Mouse (Mus musculus) forebrain, embryonic 14.5 days (tissue): Measurements from ENCODE around the gene Gm21764. TPM values are rescaled to one million over a fixed set of nuclear protein-coding genes. Genes with fewer than 3 reads are reported as not detected.
"Not testable (repeated sequence)": the region's sequence is repeated elsewhere in the genome, so short reads cannot be mapped to it uniquely, and the experiment has no call there.

Experiments used
- ATAC-seq: fragments of 200-750 bp; cut with Nextera tagmentation; 2 replicates; pipeline ENCODE4 v1.8.0; 2017; ENCODE audit warnings: mild to moderate bottlenecking, moderate library complexity
- DNase-seq: peaks from one replicate; pipeline ENCODE4 v3.0.0-alpha.2; 2015; ENCODE audit warnings: low spot score
- H3K27ac ChIP-seq: fragments of 300-500 bp; sonication (generic); 2 replicates; pipeline ENCODE4 v1.5.1; 2014; ENCODE audit warnings: low read depth, mild to moderate bottlenecking, control low read depth, low read length, moderate library complexity
- H3K27me3 ChIP-seq: fragments of 300-500 bp; sonication (generic); replicated peaks from 2 replicates; pipeline ENCODE4 v1.6.1; 2014; ENCODE audit warnings: low read length, control low read depth, mixed read lengths; ENCODE audit not compliant: control insufficient read depth, insufficient read depth
- H3K36me3 ChIP-seq: fragments of 300-500 bp; sonication (generic); 2 replicates; pipeline ENCODE4 v1.6.1; 2014; ENCODE audit warnings: low read length, control low read depth; ENCODE audit not compliant: control insufficient read depth, insufficient read depth
- H3K4me1 ChIP-seq: fragments of 300-500 bp; sonication (generic); 2 replicates; pipeline ENCODE4 v1.6.1; 2014; ENCODE audit warnings: antibody characterized with exemption, low read length, control low read depth; ENCODE audit not compliant: control insufficient read depth, insufficient read depth
- H3K4me2 ChIP-seq: fragments of 300-500 bp; sonication (generic); 2 replicates; pipeline ENCODE4 v1.6.1; 2014; ENCODE audit warnings: mild to moderate bottlenecking, control low read depth, low read length
- H3K4me3 ChIP-seq: fragments of 300-500 bp; sonication (generic); 2 replicates; pipeline ENCODE4 v1.5.1; 2014; ENCODE audit warnings: low read depth, low read length, control low read depth
- H3K9ac ChIP-seq: fragments of 300-500 bp; sonication (generic); 2 replicates; pipeline ENCODE4 v1.6.1; 2014; ENCODE audit warnings: mild to moderate bottlenecking, low read length, control low read depth, moderate library complexity
- H3K9me3 ChIP-seq: fragments of 300-500 bp; sonication (generic); replicated peaks from 2 replicates; pipeline ENCODE4 v1.6.1; 2016; ENCODE audit warnings: low read length, control low read depth, mixed read lengths; ENCODE audit not compliant: control insufficient read depth
- whole genome bisulfite sequencing: fragments of 180-500 bp; shearing (Covaris S2); extraction: QIAGEN DNeasy Blood & Tissue Kit; methylation state at CpG from one replicate; pipeline ENCODE4 v1.1.7; 2014; 5-methylcytosine and 5-hydroxymethylcytosine counted together
- polyA plus RNA-seq: library from polyadenylated mRNA; unstranded; fragments of >200 nt; fragmentation: Nextera tagmentation; extraction: Ambion mirVana; gene quantifications from 2 replicates; pipeline ENCODE4 v1.2.1, GENCODE M21; 2014

Gm21764 gene
- not detected in 2 replicates for polyA plus RNA-seq

DNA sequence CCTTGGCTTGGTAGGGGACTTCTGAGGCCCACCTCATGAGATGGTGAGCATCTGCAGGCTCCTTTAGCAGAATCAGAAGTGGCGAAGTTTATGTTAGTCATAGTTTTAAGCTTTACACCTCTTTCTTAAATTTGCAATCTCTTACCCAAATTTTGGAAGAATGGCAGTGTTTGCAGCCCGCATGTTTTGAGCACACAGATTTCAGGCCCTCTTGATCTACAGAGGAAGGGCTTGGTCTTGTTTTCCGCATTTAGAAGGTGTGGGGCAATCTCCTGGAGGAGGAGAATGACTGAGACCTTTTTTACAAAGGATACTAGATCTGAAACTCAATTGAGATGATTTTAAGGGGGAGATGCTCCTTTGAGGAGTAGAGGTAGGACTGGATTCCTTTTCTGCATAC is at the start of gene Gm21764:
TSS of gene Gm21764 (minus strand) at position 101 of the 400 bp plus-strand sequence.
- H3K27ac ChIP-seq, H3K4me3 ChIP-seq, H3K36me3 ChIP-seq, H3K4me1 ChIP-seq, H3K9ac ChIP-seq, H3K27me3 ChIP-seq, ATAC-seq, H3K9me3 ChIP-seq, H3K4me2 ChIP-seq, DNase-seq: not testable (repeated sequence)
- WGBS = no CpG with 5 or more reads among the region's 3 CpGs

DNA sequence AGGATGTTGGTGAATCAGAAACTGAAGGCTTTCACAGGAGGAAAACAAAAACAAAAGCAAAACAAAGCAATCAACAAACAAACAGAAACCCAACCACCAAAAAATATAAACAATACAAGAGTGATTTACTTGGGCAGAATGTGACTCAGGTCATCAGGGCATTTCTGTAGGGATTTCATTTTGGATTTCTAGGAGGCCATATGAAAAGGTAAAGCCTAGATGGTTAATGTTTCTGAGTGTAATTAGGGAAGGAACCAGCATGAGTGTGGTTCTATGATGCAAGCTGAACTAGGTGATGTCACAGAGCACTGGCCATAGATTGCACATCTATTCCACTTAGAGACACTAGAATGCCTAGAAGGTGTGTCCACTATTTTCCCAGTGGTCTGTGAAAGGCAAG is 27.2 kb upstream of the Gm21764 start, which contains the start of gene Ssty1:
TSS of gene Ssty1 (plus strand) at position 301 of the 400 bp plus-strand sequence.
- not testable (repeated sequence) for H3K9me3 ChIP-seq, H3K4me2 ChIP-seq, H3K4me1 ChIP-seq, H3K4me3 ChIP-seq, H3K27me3 ChIP-seq, H3K36me3 ChIP-seq, ATAC-seq, H3K9ac ChIP-seq, DNase-seq, H3K27ac ChIP-seq

Other genes with a start within 250 kb of the Gm21764 start
- not detected in 2 replicates for gene Gm21904, start 215.5 kb downstream of the Gm21764 start, polyA plus RNA-seq
- not detected in 2 replicates for gene Gm20772, start 187.1 kb downstream of the Gm21764 start, polyA plus RNA-seq
- not detected in 2 replicates for gene Gm20831, start 187.1 kb downstream of the Gm21764 start, polyA plus RNA-seq
- not detected in 2 replicates for gene Srsy, start 124.5 kb downstream of the Gm21764 start, polyA plus RNA-seq
- not detected in 2 replicates for gene Ssty1, start 27.3 kb upstream of the Gm21764 start, polyA plus RNA-seq